Mouse (Mus musculus): ENCODE results near the gene Cd300lf. TPM values are rescaled to one million over a fixed set of nuclear protein-coding genes. Genes with fewer than 3 reads are reported as not detected.
A peak's percentile ranks its signal among the peaks of the same experiment; 100 is the strongest.

Gene Cd300lf
- polyA plus RNA-seq, 1 experiment from 2014 or later = 9.3 TPM

- WGBS (ENCODE audit: insufficient replicate concordance) = 74% methylated on average over 24 of the region's 24 CpGs
- Histone ChIP-seq H3K4me1 (ENCODE audit: insufficient read depth) (peaks cover 47% of the 10 kb centered on the region), H3K9ac (replicated peaks) (no peak overlapping the region), H3K36me3 (replicated peaks; ENCODE audit: insufficient read depth, low read length) (peaks cover 37% of the 10 kb centered on the region), H3K27me3 (ENCODE audit: insufficient read depth, low read length) (no peaks in the 10 kb centered on the region), H3K4me2 (ENCODE audit: low read depth, low read length) (0 out of 2 replicates have a peak overlapping the region, but pooled peaks have one; percentile 57), H3K4me3 (ENCODE audit: low read depth, low read length) (no peak overlapping the region), H3K27ac (ENCODE audit: low read depth) (peak overlapping the region; percentile 77; the same call in 1 of the 2 replicates), H3K9me3 (ENCODE audit: low read length) (no peaks in the 10 kb centered on the region)
- DNase-seq (no peak), ATAC-seq (no peak)
- TF ChIP-seq EP300 (IDR thresholded peaks at IDR 0.05; ENCODE audit: low read depth) (no peak), CTCF (IDR thresholded peaks at IDR 0.05; ENCODE audit: low read depth) (no peak)
These were observed 42.8 kb upstream of the Cd300lf start for GRCm38 (mm10) chr11:115176399-115177190.

- peaks cover 27% of the 10 kb centered on the region for H3K36me3 ChIP-seq (replicated peaks; ENCODE audit: insufficient read depth, low read length)
- H3K4me3 ChIP-seq (ENCODE audit: low read depth, low read length) = no peak overlapping the region
- H3K4me1 ChIP-seq (ENCODE audit: insufficient read depth) = peaks cover 55% of the 10 kb centered on the region
- H3K9me3 ChIP-seq (ENCODE audit: low read length) = no peaks in the 10 kb centered on the region
- DNase-seq (no peak), ATAC-seq (no peak)
- H3K9ac ChIP-seq (replicated peaks) = no peak overlapping the region; the same call in 1 of the 2 replicates
- TF ChIP-seq EP300 (IDR thresholded peaks at IDR 0.05; ENCODE audit: low read depth) (no peak), CTCF (IDR thresholded peaks at IDR 0.05; ENCODE audit: low read depth) (no peak)
- H3K27ac ChIP-seq (ENCODE audit: low read depth) = no peak overlapping the region
- WGBS (ENCODE audit: insufficient replicate concordance) = 25% methylated on average over 16 of the region's 16 CpGs
- H3K27me3 ChIP-seq (ENCODE audit: insufficient read depth, low read length) = no peaks in the 10 kb centered on the region
- H3K4me2 ChIP-seq (ENCODE audit: low read depth, low read length) = peak overlapping the region; percentile 31
These were observed 40.0 kb upstream of the Cd300lf start for GRCm38 (mm10) chr11:115173549-115174339.

- H3K9ac ChIP-seq (replicated peaks) = no peak overlapping the region
- DNase-seq = peak; percentile 69
- 0 out of 2 replicates have a peak overlapping the region, but pooled peaks have one; percentile 31 for H3K4me2 ChIP-seq (ENCODE audit: low read depth, low read length)
- H3K4me3 ChIP-seq (ENCODE audit: low read depth, low read length) = no peak overlapping the region
- ATAC-seq = peak; percentile 52; the same call in 1 of the 2 replicates
- peaks cover 33% of the 10 kb centered on the region for H3K36me3 ChIP-seq (replicated peaks; ENCODE audit: insufficient read depth, low read length)
- no peaks in the 10 kb centered on the region for H3K9me3 ChIP-seq (ENCODE audit: low read length)
- 0 out of 2 replicates have a peak overlapping the region, but pooled peaks have one; percentile 11 for H3K27ac ChIP-seq (ENCODE audit: low read depth)
- H3K27me3 ChIP-seq (ENCODE audit: insufficient read depth, low read length) = no peaks in the 10 kb centered on the region
- no peak for TF ChIP-seq CTCF (IDR thresholded peaks at IDR 0.05; ENCODE audit: low read depth)
- no peak for TF ChIP-seq EP300 (IDR thresholded peaks at IDR 0.05; ENCODE audit: low read depth)
- WGBS (ENCODE audit: insufficient replicate concordance) = 35% methylated on average over 4 of the region's 4 CpGs
- peaks cover 51% of the 10 kb centered on the region for H3K4me1 ChIP-seq (ENCODE audit: insufficient read depth)
These were observed 39.1 kb upstream of the Cd300lf start for GRCm38 (mm10) chr11:115172825-115173287.

- Histone ChIP-seq H3K27me3 (ENCODE audit: insufficient read depth, low read length) (no peaks in the 10 kb centered on the region), H3K4me3 (ENCODE audit: low read depth, low read length) (no peak overlapping the region), H3K4me1 (ENCODE audit: insufficient read depth) (peaks cover 61% of the 10 kb centered on the region), H3K4me2 (ENCODE audit: low read depth, low read length) (no peak overlapping the region), H3K27ac (ENCODE audit: low read depth) (no peak overlapping the region), H3K9ac (replicated peaks) (no peak overlapping the region), H3K36me3 (replicated peaks; ENCODE audit: insufficient read depth, low read length) (peaks cover 21% of the 10 kb centered on the region; the same call in 1 of the 2 replicates), H3K9me3 (ENCODE audit: low read length) (no peaks in the 10 kb centered on the region)
- TF ChIP-seq CTCF (IDR thresholded peaks at IDR 0.05; ENCODE audit: low read depth) = no peak
- TF ChIP-seq EP300 (IDR thresholded peaks at IDR 0.05; ENCODE audit: low read depth) = no peak
- 68% methylated on average over 8 of the region's 8 CpGs for whole genome bisulfite sequencing (ENCODE audit: insufficient replicate concordance)
- DNase-seq = no peak
- ATAC-seq = no peak
These were observed 37.3 kb upstream of the Cd300lf start for GRCm38 (mm10) chr11:115171125-115171524.

- H3K4me1 ChIP-seq (ENCODE audit: insufficient read depth) = peaks cover 66% of the 10 kb centered on the region
- DNase-seq (no peak), ATAC-seq (no peak)
- H3K4me3 ChIP-seq (ENCODE audit: low read depth, low read length) = no peak overlapping the region
- no peaks in the 10 kb centered on the region for H3K9me3 ChIP-seq (ENCODE audit: low read length)
- H3K36me3 ChIP-seq (replicated peaks; ENCODE audit: insufficient read depth, low read length) = peaks cover 21% of the 10 kb centered on the region; the same call in 1 of the 2 replicates
- WGBS (ENCODE audit: insufficient replicate concordance) = 78% methylated on average over 4 of the region's 4 CpGs
- H3K9ac ChIP-seq (replicated peaks) = no peak overlapping the region
- H3K27me3 ChIP-seq (ENCODE audit: insufficient read depth, low read length) = no peaks in the 10 kb centered on the region
- TF ChIP-seq EP300 (IDR thresholded peaks at IDR 0.05; ENCODE audit: low read depth) (no peak), CTCF (IDR thresholded peaks at IDR 0.05; ENCODE audit: low read depth) (no peak)
- H3K27ac ChIP-seq (ENCODE audit: low read depth) = no peak overlapping the region
- H3K4me2 ChIP-seq (ENCODE audit: low read depth, low read length) = no peak overlapping the region
These were observed 35.6 kb upstream of the Cd300lf start for GRCm38 (mm10) chr11:115169430-115169829.
